Mouse (Mus musculus) embryonic fibroblast, embryonic 13.5 days (primary cell): Measurements from ENCODE around the gene Rsf1.

ENCODE experiments used
- CTCF ChIP-seq: IDR thresholded peaks from 2 replicates; pipeline ENCODE4 v1.5.1; 2011; ENCODE audit warnings: mild to moderate bottlenecking, control low read depth, low read length, moderate library complexity, borderline replicate concordance; ENCODE audit not compliant: insufficient read depth
- POLR2A ChIP-seq: IDR thresholded peaks from 2 replicates; pipeline ENCODE4 v1.6.1; 2011; ENCODE audit warnings: low read depth, mild to moderate bottlenecking, control low read depth, low read length, moderate library complexity

GRCm38 (mm10) chr7:97726080-97726479 lies 146.4 kb downstream of the Rsf1 start:
- TF ChIP-seq CTCF (no peak), POLR2A (no peak)
